Mouse (Mus musculus) layer of hippocampus, adult 9-10 months (tissue): ENCODE data around the gene Tspan33.
"Not testable (repeated sequence)": the region's sequence is repeated elsewhere in the genome, so short reads cannot be mapped to it uniquely, and the experiment has no call there.

ENCODE experiments used
- DNase-seq: peaks from one replicate; pipeline ENCODE4 v3.0.0; 2022; ENCODE audit warnings: low spot score

Tspan33 gene

DNA sequence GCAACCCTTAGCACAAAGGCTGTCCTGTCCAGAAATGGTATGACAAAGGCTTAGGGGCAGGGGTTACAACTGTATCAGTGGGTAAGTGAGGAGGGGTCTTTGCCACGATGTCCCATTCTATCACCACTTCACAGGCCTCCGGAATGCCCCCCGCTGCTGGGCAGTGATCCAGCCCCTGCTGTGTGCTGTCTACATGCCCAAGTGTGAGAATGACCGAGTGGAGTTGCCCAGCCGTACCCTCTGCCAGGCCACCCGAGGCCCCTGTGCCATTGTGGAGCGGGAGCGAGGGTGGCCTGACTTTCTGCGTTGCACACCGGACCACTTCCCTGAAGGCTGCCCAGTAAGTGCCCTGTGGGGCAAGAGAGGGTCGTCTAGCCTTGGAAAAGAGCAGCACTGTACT is 59.3 kb downstream of the Tspan33 start:
- DNase-seq, result no peak

- DNase-seq, result no peak
Measured at GRCm38 (mm10) chr6:29756001-29756400, 62.0 kb downstream of the Tspan33 start.

- no peak for DNase-seq
Measured at GRCm38 (mm10) chr6:29756476-29756875, 62.5 kb downstream of the Tspan33 start.

GRCm38 (mm10) chr6:29758417-29758816 is 64.4 kb downstream of the Tspan33 start:
- no peak for DNase-seq

GRCm38 (mm10) chr6:29759012-29759679 is 65.1 kb downstream of the Tspan33 start:
- DNase-seq, result no peak

DNA sequence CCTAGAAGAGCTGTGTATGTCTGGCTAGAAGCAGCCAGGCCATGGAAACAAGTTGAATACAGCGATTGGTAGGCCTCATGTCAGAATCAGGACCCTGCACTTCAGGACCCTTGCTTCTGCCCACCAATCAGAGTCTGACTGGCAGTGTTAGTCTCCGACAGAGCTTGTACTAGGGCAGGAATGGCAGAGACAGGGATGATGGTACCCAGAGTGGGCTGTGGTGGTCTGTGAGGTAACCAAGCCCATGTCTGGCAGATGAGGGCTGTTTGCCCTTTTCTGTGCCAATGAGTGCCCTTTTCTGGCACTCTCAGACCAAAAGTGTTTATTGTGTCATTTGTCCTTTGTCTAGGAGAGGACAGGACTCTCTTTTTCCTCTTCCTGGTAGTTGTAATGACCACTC is 66.4 kb downstream of the Tspan33 start:
- DNase-seq, result not testable (repeated sequence)

DNA sequence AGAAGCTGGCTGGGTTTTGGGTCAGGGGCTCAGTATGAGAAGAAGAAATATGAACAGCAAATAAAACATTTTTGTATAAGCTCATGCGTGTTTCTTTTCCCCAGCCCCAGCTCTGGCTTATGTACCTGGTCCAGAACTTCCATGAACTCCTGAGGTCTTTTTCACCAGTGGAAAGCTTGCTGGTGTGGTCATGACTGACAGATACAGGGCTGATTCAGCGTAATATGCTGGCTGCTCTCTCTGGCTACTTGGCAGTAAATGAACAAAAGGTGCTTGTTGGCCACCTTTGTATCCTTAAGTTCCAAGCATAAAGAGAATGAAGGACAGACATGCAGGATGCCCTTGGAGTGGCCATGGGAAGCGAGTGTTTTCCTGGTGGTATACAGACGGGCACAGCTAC is 67.3 kb downstream of the Tspan33 start:
- no peak for DNase-seq

DNA sequence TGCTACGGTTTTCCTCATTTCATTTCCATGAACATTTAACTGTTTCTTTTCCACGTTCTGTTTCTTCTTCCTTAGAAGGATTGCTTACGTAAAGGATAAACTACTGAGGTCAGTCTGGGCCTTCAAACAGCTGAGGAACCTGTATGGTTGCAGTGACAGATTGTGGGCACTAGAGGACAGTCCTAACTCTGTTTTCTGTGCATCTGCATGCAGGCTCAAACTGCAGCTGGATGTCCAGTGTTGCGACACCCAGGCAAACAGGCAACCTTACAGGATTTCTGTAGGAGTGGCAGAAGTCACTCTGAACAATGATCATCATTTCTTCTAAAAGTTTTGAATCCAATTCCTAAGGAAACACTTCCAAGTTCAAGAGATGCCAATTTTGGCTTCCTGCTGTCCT is 68.5 kb downstream of the Tspan33 start:
- DNase-seq, result no peak

DNA sequence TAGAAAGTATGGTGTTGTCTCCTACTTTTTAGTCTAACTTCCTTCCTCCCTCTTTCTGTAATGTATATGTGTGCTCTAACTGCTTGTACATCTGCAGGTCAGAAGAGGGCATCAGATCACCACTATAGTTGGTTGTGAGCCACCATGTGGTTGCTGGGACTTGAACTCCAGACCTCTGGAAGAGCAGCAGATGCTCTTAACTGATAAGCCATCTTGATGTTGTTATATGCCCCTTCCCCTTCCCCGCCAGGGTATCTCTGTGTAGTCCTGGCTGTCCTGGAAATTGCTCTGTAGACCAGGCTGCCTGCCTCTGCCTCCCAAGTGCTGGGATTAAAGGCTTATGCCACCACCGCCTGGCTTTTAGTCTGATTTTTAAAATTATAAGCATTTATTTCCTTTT is 72.9 kb downstream of the Tspan33 start:
- no peak for DNase-seq
